Mouse (Mus musculus) midbrain, embryonic 11.5 days (tissue): ENCODE measurements around the gene Nxpe4. TPM values are rescaled to one million over a fixed set of nuclear protein-coding genes. Genes with fewer than 3 reads are reported as not detected.

ENCODE experiments used
- ATAC-seq: fragments of 200-750 bp; cut with Nextera tagmentation; 2 replicates; pipeline ENCODE4 v1.8.0; 2017; ENCODE audit warnings: moderate TSS enrichment, moderate library complexity; ENCODE audit not compliant: low FRiP score
- DNase-seq: peaks from one replicate; pipeline ENCODE4 v3.0.0; 2015; ENCODE audit warnings: low spot score; ENCODE audit errors: missing footprints
- H3K27ac ChIP-seq: fragments of 300-500 bp; sonication (generic); 2 replicates; pipeline ENCODE4 v1.5.1; 2014; ENCODE audit warnings: low read depth, low read length
- H3K27me3 ChIP-seq: fragments of 300-500 bp; sonication (generic); 2 replicates; pipeline ENCODE4 v1.6.1; 2014; ENCODE audit warnings: mild to moderate bottlenecking, low read length, moderate library complexity, mixed read lengths; ENCODE audit not compliant: control insufficient read depth, insufficient read depth
- H3K36me3 ChIP-seq: fragments of 300-500 bp; sonication (generic); 2 replicates; pipeline ENCODE4 v1.6.1; 2014; ENCODE audit warnings: mild to moderate bottlenecking, low read length, moderate library complexity, mixed read lengths; ENCODE audit not compliant: control insufficient read depth, insufficient read depth
- H3K4me1 ChIP-seq: fragments of 300-500 bp; sonication (generic); 2 replicates; pipeline ENCODE4 v1.6.1; 2014; ENCODE audit warnings: low read length; ENCODE audit not compliant: control insufficient read depth, insufficient read depth
- H3K4me2 ChIP-seq: fragments of 300-500 bp; sonication (generic); 2 replicates; pipeline ENCODE4 v1.6.1; 2014; ENCODE audit warnings: mild to moderate bottlenecking, moderate library complexity
- H3K4me3 ChIP-seq: fragments of 300-500 bp; sonication (generic); 2 replicates; pipeline ENCODE4 v1.5.1; 2014; ENCODE audit warnings: low read depth, low read length
- H3K9ac ChIP-seq: fragments of 300-500 bp; sonication (generic); 2 replicates; pipeline ENCODE4 v1.6.1; 2014; ENCODE audit warnings: low read length
- H3K9me3 ChIP-seq: fragments of 300-500 bp; sonication (generic); 2 replicates; pipeline ENCODE4 v1.6.1; 2016; ENCODE audit warnings: low read length; ENCODE audit not compliant: control insufficient read depth
- whole genome bisulfite sequencing: fragments of 180-500 bp; shearing (Covaris S2); extraction: QIAGEN DNeasy Blood & Tissue Kit; methylation state at CpG from one replicate; pipeline ENCODE4 v1.1.7; 2014; 5-methylcytosine and 5-hydroxymethylcytosine counted together
- polyA plus RNA-seq: library from polyadenylated mRNA; unstranded; fragments of >200 nt; fragmentation: Nextera tagmentation; extraction: Ambion mirVana; gene quantifications from 2 replicates; pipeline ENCODE4 v1.2.1, GENCODE M21; 2014

Nxpe4 gene
- polyA plus RNA-seq, 1 experiment from 2014 or later, result 7.6 TPM

DNA sequence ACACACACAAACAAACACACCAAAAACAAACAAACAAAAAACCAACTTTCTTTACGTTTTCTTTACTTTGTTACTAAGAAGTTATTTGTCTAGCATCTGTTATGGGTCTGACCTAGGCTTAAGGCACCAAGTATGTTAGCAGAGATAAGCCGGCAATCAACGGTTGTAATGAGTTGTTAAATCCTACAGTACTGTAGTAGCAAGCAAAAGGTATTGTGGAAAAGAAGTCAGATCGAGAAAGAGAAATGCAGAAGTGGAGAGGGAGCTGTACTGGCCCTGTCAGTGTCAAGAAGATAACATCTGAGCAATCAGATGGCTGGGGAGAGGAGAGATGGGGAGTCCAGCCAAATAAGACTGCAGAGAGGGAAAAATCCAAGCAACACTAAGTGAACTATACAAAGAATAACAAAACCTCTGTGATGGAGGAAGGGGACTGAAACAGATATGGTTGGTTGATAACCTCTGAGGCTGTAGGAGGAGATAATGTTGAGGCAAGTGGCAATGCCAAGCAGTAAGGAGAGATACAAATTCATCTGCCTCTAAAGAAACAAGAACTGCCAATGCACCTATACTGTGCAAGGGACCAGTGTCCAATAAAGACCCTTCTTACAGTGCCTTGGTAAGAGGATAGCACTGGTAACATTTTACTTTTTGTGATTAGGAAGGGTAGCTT is 177.1 kb downstream of the Nxpe4 start:
- Histone ChIP-seq H3K27me3 (no peaks in the 10 kb centered on the region), H3K9ac (no peak overlapping the region), H3K36me3 (no peaks in the 10 kb centered on the region), H3K4me1 (no peaks in the 10 kb centered on the region), H3K4me3 (no peak overlapping the region), H3K4me2 (no peak overlapping the region), H3K27ac (no peak overlapping the region), H3K9me3 (no peaks in the 10 kb centered on the region)
- ATAC-seq (no peak), DNase-seq (peak; percentile 26)
- WGBS, result 79% methylated on average over 4 of the region's 4 CpGs

DNA sequence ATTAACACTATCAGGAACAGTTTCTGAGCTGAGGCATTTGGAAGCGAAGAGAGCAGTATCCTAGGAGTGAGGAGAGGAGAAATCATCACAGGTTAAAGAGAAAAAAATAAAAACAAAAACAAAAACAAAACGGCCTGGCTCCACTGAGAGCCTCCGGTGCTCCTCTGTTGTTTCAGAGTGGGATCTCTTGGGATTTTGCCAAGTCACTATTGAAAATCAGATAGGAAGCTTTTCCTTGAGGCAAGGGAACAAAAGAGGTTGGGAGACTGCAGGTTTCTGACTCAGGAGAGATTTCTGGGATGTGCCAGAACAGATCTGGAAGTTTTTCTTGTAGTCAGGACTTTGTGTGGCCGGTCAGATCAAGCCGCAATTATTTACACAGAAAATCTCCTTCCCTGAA is 177.7 kb downstream of the Nxpe4 start:
- WGBS, result 59% methylated on average over 5 of the region's 5 CpGs
- H3K4me1 ChIP-seq, result no peaks in the 10 kb centered on the region
- no peak overlapping the region for H3K9ac ChIP-seq
- ATAC-seq (no peak), DNase-seq (no peak)
- no peaks in the 10 kb centered on the region for H3K27me3 ChIP-seq
- no peaks in the 10 kb centered on the region for H3K36me3 ChIP-seq
- no peak overlapping the region for H3K4me3 ChIP-seq
- H3K4me2 ChIP-seq, result no peak overlapping the region
- no peak overlapping the region for H3K27ac ChIP-seq
- no peaks in the 10 kb centered on the region for H3K9me3 ChIP-seq

- Histone ChIP-seq H3K4me1 (no peaks in the 10 kb centered on the region), H3K27ac (no peak overlapping the region), H3K9ac (no peak overlapping the region), H3K36me3 (no peaks in the 10 kb centered on the region), H3K4me2 (no peak overlapping the region), H3K9me3 (no peaks in the 10 kb centered on the region), H3K27me3 (no peaks in the 10 kb centered on the region), H3K4me3 (no peak overlapping the region)
- ATAC-seq (no peak), DNase-seq (peak; percentile 79)
- WGBS, result 86% methylated on average over 10 of the region's 10 CpGs
These were observed 179.0 kb downstream of the Nxpe4 start for GRCm38 (mm10) chr9:48340708-48341380.

DNA sequence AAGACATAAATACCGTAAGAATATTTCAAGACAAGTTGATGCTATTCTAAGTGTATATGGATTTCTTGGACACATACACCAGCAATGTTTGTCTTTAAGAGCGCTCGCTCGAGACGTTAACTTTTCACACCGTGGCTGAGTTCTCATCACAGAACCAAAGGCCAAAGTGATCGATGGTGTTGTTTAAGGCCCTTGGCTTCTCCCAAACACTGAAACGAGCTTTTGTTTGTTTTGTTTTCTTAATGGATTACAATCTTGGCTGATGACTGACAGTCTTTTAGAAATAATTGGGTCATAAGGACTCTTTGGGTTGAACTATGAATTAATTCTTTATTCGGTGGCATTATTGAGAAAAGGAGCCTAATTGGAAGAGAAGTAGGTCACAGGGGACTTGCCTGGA is 183.6 kb downstream of the Nxpe4 start:
- no peaks in the 10 kb centered on the region for H3K27me3 ChIP-seq
- no peaks in the 10 kb centered on the region for H3K4me1 ChIP-seq
- H3K4me2 ChIP-seq, result no peak overlapping the region
- DNase-seq, result peak; percentile 70
- no peak overlapping the region for H3K27ac ChIP-seq
- no peaks in the 10 kb centered on the region for H3K9me3 ChIP-seq
- H3K9ac ChIP-seq, result no peak overlapping the region
- no peak for ATAC-seq
- 86% methylated on average over 9 of the region's 9 CpGs for WGBS
- H3K4me3 ChIP-seq, result no peak overlapping the region
- no peaks in the 10 kb centered on the region for H3K36me3 ChIP-seq

DNA sequence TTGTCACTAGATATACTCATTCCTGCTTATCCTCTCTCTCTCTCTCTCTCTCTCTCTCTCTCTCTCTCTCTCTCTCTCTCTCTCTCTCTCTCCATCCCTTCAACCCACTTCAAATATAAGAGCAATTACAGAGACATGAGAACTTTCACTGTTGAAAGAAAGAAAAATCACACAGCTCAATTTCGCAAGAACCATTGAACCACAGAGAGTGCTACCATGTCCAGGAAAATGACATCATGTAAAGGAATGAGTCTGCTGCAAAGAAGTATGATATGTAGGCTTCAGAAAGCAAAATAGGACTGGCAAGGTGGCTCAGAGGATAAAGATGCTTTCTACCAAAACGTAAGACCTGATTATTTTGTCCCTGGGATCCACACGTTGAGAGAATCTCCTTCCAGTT is 184.0 kb downstream of the Nxpe4 start:
- H3K27ac ChIP-seq, result no peak overlapping the region
- H3K9me3 ChIP-seq, result no peaks in the 10 kb centered on the region
- no peak overlapping the region for H3K9ac ChIP-seq
- no peaks in the 10 kb centered on the region for H3K27me3 ChIP-seq
- no peak overlapping the region for H3K4me3 ChIP-seq
- 96% methylated on average over 3 of the region's 3 CpGs for WGBS
- no peaks in the 10 kb centered on the region for H3K4me1 ChIP-seq
- ATAC-seq, result no peak
- no peak overlapping the region for H3K4me2 ChIP-seq
- peak; percentile 45 for DNase-seq
- H3K36me3 ChIP-seq, result no peaks in the 10 kb centered on the region

DNA sequence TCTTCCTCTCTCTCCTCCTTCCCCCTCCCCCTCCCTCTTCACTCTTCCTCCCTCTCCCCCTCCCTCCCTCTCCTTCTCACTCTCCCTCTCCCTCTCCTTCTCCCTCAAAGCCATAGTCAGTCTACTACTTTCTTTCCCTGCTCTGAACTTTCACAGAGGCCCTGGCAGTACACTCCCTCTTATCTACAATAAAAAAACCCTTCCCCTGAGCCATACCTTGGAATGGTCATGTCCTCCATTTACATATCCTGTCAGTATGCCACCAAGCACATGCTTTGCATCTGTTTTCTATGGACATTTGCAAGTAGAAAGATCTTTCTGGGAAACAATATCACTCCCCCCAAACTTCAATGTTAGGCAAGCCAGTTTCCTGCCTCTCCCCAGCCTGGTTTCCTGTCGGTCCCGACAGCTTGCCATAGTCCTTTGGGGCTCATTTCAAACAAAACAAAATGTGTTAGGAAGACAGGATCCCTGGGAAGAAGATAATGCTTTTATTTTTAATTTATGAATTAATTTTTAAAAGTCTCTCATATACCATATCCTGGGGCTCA is 191.4 kb downstream of the Nxpe4 start, which contains the start of gene Nxpe2:
Gene Nxpe2, minus strand, starts transcription at position 307 of the 551 bp plus-strand sequence.
- H3K27me3 ChIP-seq, result no peaks in the 10 kb centered on the region
- H3K9ac ChIP-seq, result no peak within 1 kb of the TSS
- no peaks in the 10 kb centered on the region for H3K9me3 ChIP-seq
- no peak within 1 kb of the TSS for H3K4me2 ChIP-seq
- H3K4me3 ChIP-seq, result no peak within 1 kb of the TSS
- H3K36me3 ChIP-seq, result no peaks in the 10 kb centered on the region
- no peak within 1 kb of the TSS for H3K27ac ChIP-seq
- WGBS, result 59% methylated on average over 2 of the region's 2 CpGs
- no peaks in the 10 kb centered on the region for H3K4me1 ChIP-seq
- peak; percentile 72 for DNase-seq
- no peak for ATAC-seq

GRCm38 (mm10) chr9:48354122-48354521 is 192.3 kb downstream of the Nxpe4 start:
- Histone ChIP-seq H3K9me3 (no peaks in the 10 kb centered on the region), H3K4me1 (no peaks in the 10 kb centered on the region), H3K4me3 (no peak overlapping the region), H3K36me3 (no peaks in the 10 kb centered on the region), H3K27me3 (no peaks in the 10 kb centered on the region), H3K27ac (no peak overlapping the region), H3K4me2 (no peak overlapping the region), H3K9ac (no peak overlapping the region)
- DNase-seq, result peak; percentile 80
- 69% methylated on average over 4 of the region's 4 CpGs for WGBS
- ATAC-seq, result no peak

DNA sequence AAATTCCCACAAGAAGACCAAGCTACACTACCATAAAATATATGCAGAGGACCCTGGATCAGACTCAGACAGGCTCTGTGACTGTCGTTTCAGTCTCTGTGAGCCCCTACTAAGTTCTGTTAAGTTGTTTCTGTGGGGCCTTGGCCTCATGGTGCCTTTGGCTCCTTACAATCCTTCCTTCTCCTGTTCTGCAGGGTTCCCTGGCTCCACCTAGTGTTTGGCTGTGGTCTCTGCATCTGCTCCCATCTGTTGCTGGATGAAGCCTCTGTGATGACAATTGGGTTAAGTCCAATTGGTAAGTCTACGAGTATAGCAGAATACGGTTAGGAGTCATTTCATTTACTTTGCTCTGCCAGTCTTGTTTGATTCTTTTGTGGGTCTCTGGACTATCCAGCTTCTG is 193.0 kb downstream of the Nxpe4 start:
- Histone ChIP-seq H3K36me3 (no peaks in the 10 kb centered on the region), H3K9me3 (no peaks in the 10 kb centered on the region), H3K4me1 (no peaks in the 10 kb centered on the region), H3K9ac (no peak overlapping the region), H3K27me3 (no peaks in the 10 kb centered on the region), H3K4me3 (no peak overlapping the region), H3K27ac (no peak overlapping the region), H3K4me2 (no peak overlapping the region)
- DNase-seq (peak; percentile 95), ATAC-seq (no peak)
- WGBS, result 50% methylated on average over 3 of the region's 3 CpGs

GRCm38 (mm10) chr9:48357097-48357496 is 195.3 kb downstream of the Nxpe4 start:
- Histone ChIP-seq H3K27me3 (no peaks in the 10 kb centered on the region), H3K36me3 (no peaks in the 10 kb centered on the region), H3K9ac (no peak overlapping the region), H3K9me3 (no peaks in the 10 kb centered on the region), H3K27ac (no peak overlapping the region), H3K4me3 (no peak overlapping the region), H3K4me2 (no peak overlapping the region), H3K4me1 (no peaks in the 10 kb centered on the region)
- DNase-seq, result no peak
- 88% methylated on average over 3 of the region's 3 CpGs for WGBS
- ATAC-seq, result no peak
